Mouse (Mus musculus): Measurements from ENCODE around the gene Snx9.

The Snx9 gene

GRCm38 (mm10) chr17:5846101-5846500 is 5.0 kb downstream of the Snx9 start:
- no peak for DNase-seq

GRCm38 (mm10) chr17:5848706-5849415 is 7.7 kb downstream of the Snx9 start:
- no peak for DNase-seq

- DNase-seq: peak; percentile 62
Observed at GRCm38 (mm10) chr17:5849421-5849910, 8.3 kb downstream of the Snx9 start.

GRCm38 (mm10) chr17:5850031-5850430 is 8.9 kb downstream of the Snx9 start:
- no peak for DNase-seq

- DNase-seq: peak; percentile 53
Observed at GRCm38 (mm10) chr17:5850476-5850875, 9.3 kb downstream of the Snx9 start.

GRCm38 (mm10) chr17:5853936-5854335 is 12.8 kb downstream of the Snx9 start:
- DNase-seq: no peak

- DNase-seq: no peak
Observed at GRCm38 (mm10) chr17:5855560-5855959, 14.4 kb downstream of the Snx9 start.

GRCm38 (mm10) chr17:5856426-5856825 is 15.3 kb downstream of the Snx9 start:
- DNase-seq: no peak

- DNase-seq: no peak
Observed at GRCm38 (mm10) chr17:5857206-5857605, 16.1 kb downstream of the Snx9 start.

GRCm38 (mm10) chr17:5858209-5858608 is 17.1 kb downstream of the Snx9 start:
- no peak for DNase-seq

- no peak for DNase-seq
Observed at GRCm38 (mm10) chr17:5862285-5862684, 21.2 kb downstream of the Snx9 start.

GRCm38 (mm10) chr17:5862869-5863268 is 21.7 kb downstream of the Snx9 start:
- DNase-seq: no peak

- DNase-seq: no peak
Observed at GRCm38 (mm10) chr17:5863745-5864144, 22.6 kb downstream of the Snx9 start.

- no peak for DNase-seq
Observed at GRCm38 (mm10) chr17:5867456-5867855, 26.3 kb downstream of the Snx9 start.

- no peak for DNase-seq
Observed at GRCm38 (mm10) chr17:5868319-5869031, 27.3 kb downstream of the Snx9 start.

GRCm38 (mm10) chr17:5869461-5869860 is 28.3 kb downstream of the Snx9 start:
- DNase-seq: no peak

- no peak for DNase-seq
Observed at GRCm38 (mm10) chr17:5870002-5870401, 28.9 kb downstream of the Snx9 start.

- no peak for DNase-seq
Observed at GRCm38 (mm10) chr17:5870696-5871095, 29.6 kb downstream of the Snx9 start.

GRCm38 (mm10) chr17:5872506-5872905 is 31.4 kb downstream of the Snx9 start:
- peak; percentile 73 for DNase-seq

GRCm38 (mm10) chr17:5874565-5874964 is 33.4 kb downstream of the Snx9 start:
- DNase-seq: no peak

- no peak for DNase-seq
Observed at GRCm38 (mm10) chr17:5877611-5878157, 36.6 kb downstream of the Snx9 start.

GRCm38 (mm10) chr17:5878878-5879277 is 37.7 kb downstream of the Snx9 start:
- no peak for DNase-seq

- DNase-seq: peak; percentile 42
Observed at GRCm38 (mm10) chr17:5885474-5885873, 44.3 kb downstream of the Snx9 start.

Measured in cerebellum, adult 9-10 months (tissue).